Mouse (Mus musculus) cortical plate, adult 2 months (tissue): ENCODE measurements around the gene Cds2.

Experiments
- CTCF ChIP-seq: fragments of 200-500 bp; IDR thresholded peaks from 2 replicates; pipeline ENCODE4 v1.5.1; 2011; ENCODE audit warnings: mild to moderate bottlenecking, control low read depth, low read length; ENCODE audit not compliant: insufficient read depth; ENCODE audit errors: extremely low read depth
- POLR2A ChIP-seq: fragments of 200-500 bp; IDR thresholded peaks from 2 replicates; pipeline ENCODE4 v1.6.1; 2011; ENCODE audit warnings: mild to moderate bottlenecking, low read length, control low read depth; ENCODE audit not compliant: insufficient read depth; ENCODE audit errors: extremely low read depth

- TF ChIP-seq CTCF = no peak
- no peak for TF ChIP-seq POLR2A
Observed at GRCm38 (mm10) chr2:132233985-132234765, 28.8 kb upstream of the Cds2 start.
